Mouse (Mus musculus) C2C12 (cell line): Measurements from ENCODE around the gene Secisbp2.

Source experiments
- CTCF ChIP-seq: IDR thresholded peaks from one replicate; pipeline ENCODE4 v1.5.1; 2011; ENCODE audit not compliant: control insufficient read depth, insufficient read depth, insufficient read length
- FOSL1 ChIP-seq: IDR thresholded peaks from one replicate; pipeline ENCODE4 v1.8.0; 2011; ENCODE audit warnings: mild to moderate bottlenecking, low read length; ENCODE audit not compliant: poor library complexity, insufficient read depth, severe bottlenecking

DNA sequence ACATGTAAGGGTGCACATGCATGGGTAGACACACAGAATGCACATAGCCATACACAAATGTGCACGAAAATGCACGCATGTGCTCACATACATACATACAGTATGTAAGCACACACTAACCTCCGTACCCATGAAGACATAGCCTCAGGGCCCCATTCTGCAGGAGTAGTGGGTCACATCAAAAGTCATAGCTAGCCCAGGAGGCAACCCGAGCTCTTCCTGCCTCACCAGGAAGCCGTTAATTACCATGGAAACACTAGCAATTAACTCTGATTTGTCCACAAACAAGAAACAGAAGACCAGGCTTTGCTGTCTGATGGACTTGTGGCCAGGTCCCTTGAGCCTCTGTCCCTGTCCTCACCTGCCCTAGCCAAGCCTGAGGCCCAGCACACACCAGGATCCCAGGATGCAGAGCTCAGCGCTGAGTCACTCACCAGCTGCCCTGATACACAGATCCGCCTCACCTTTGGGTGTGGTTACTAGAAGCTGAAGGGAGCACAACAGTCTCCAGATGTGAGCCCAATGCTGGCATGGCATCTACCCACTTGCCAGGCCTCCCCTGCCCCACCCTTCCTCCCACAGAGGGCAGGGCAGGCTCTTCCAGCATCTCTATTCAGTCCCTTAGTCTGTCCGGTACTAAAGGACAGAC, 74.6 kb downstream of the Secisbp2 start:
- TF ChIP-seq CTCF (no peak), FOSL1 (no peak)
